Mouse (Mus musculus): ENCODE results near the gene Rragc. TPM values are rescaled to one million over a fixed set of nuclear protein-coding genes. Genes with fewer than 3 reads are reported as not detected.

Rragc gene
- polyA plus RNA-seq (2014; fragmentation: Illumina TruSeq; extraction: RNeasy Lipid Tissue Mini Kit (QIAGEN cat#74804); ENCODE audit: low read depth, low replicate concordance), result 116 TPM

GRCm38 (mm10) chr4:123916748-123917547 lies at the start of gene Rragc:
Gene Rragc, plus strand, starts transcription at chr4:123917446.

DNA sequence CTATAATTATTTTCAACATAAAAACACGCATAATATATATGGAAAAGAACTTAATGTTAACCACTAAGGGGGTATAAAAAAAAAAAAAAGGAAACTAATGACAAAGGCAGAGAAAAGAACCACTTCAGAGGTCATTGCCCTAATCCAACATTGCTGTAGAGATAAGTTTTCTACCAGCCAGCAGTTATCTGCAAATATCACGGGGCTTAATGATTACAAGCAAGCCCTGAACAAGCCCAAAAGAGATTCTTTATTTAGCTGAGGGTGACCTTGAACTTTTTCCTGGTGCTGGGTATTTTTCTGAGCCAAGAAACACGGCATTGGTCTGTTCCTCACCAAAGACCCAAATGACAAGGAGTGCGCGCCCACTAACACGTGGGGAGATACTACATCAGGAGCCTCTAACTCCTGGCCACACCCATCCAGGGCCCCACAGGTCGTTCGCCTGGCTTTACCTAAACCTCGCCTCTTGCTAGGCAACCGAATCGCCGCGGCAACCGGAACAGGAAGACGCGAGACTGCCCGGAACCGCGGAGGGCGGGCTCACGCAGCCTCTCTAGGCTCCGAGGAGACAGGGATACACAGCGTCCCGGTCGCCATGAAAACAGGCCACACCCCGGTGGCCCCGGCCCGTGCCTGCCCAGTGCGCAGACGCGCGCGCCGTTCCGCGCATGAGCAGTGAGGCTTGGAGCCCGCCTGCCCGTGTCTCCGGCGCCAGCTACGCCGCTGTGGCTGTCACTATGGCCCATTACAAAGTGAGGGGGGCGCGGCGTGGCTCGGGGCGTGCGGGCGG lies 12.7 kb upstream of the Rragc start, which contains the start of gene Mycbp:
TSS of gene Mycbp (plus strand) at position 500 of the 793 bp plus-strand sequence.

GRCm38 (mm10) chr4:123917548-123918140 lies 398 bp downstream of the Rragc start, which contains the start of gene 4930535I16Rik:
Gene 4930535I16Rik, minus strand, starts transcription at chr4:123918022.

Other genes with a start within 250 kb of the Rragc start
- 82.0 TPM for gene Macf1, start 233.1 kb upstream of the Rragc start, polyA plus RNA-seq (2014; fragmentation: Illumina TruSeq; extraction: RNeasy Lipid Tissue Mini Kit (QIAGEN cat#74804); ENCODE audit: low read depth, low replicate concordance)
- gene Ndufs5, start 199.2 kb upstream of the Rragc start, polyA plus RNA-seq (2014; fragmentation: Illumina TruSeq; extraction: RNeasy Lipid Tissue Mini Kit (QIAGEN cat#74804); ENCODE audit: low read depth, low replicate concordance), result 29.3 TPM
- 126 TPM for gene Akirin1, start 167.1 kb upstream of the Rragc start, polyA plus RNA-seq (2014; fragmentation: Illumina TruSeq; extraction: RNeasy Lipid Tissue Mini Kit (QIAGEN cat#74804); ENCODE audit: low read depth, low replicate concordance)
- 3.5 TPM for gene Rhbdl2, start 129.6 kb upstream of the Rragc start, polyA plus RNA-seq (2014; fragmentation: Illumina TruSeq; extraction: RNeasy Lipid Tissue Mini Kit (QIAGEN cat#74804); ENCODE audit: low read depth, low replicate concordance)
- gene 4933427I04Rik, start 57.8 kb upstream of the Rragc start, polyA plus RNA-seq (2014; fragmentation: Illumina TruSeq; extraction: RNeasy Lipid Tissue Mini Kit (QIAGEN cat#74804); ENCODE audit: low read depth, low replicate concordance), result 94.7 TPM
- 152 TPM for gene Mycbp, start 12.6 kb upstream of the Rragc start, polyA plus RNA-seq (2014; fragmentation: Illumina TruSeq; extraction: RNeasy Lipid Tissue Mini Kit (QIAGEN cat#74804); ENCODE audit: low read depth, low replicate concordance)
- gene 4930535I16Rik, start 576 bp downstream of the Rragc start, polyA plus RNA-seq (2014; fragmentation: Illumina TruSeq; extraction: RNeasy Lipid Tissue Mini Kit (QIAGEN cat#74804); ENCODE audit: low read depth, low replicate concordance), result not detected